Mouse (Mus musculus) retina, embryonic 14.5 days (tissue): Measurements from ENCODE around the gene Iqcf3.

Experiments
- DNase-seq: peaks from one replicate; pipeline ENCODE4 v3.0.0-alpha.2; 2015; ENCODE audit warnings: low spot score

Gene Iqcf3

DNA sequence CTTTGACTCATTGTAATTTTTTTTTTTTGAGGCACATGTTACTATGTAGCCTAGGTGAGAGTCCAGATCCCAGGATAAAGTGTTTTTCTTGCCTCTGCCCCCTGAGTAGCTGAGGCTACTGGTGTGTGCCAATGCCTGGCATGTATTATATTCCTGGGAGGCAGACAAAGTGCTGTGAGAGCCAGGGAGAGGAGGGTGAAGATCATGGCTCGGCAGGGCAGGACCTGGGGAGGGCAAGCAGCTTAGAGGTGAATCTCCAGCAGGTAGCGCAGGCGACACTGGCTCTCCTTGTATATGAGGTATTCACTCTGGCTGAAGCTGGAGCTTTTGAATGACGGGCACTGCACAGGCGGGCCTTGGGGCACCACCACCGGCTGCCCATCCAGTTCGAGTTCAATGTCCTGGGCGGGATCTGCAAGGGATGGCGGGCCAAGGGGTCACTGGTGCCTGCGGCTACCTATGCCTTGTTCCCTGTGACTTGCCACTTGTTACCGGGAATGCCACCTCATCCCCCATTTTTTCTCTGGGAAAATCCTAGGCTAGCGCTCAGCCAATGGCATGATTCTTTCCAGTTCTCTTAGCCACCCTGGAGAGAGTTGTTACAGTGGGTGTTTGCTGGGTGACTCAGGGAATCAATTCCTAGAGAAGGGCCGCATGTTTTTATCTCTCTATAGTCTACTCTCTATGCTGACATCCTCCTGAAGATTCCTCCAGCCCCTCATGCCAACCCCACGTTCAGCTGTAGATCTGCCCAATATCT, 90.3 kb downstream of the Iqcf3 start:
- DNase-seq, result no peak

DNA sequence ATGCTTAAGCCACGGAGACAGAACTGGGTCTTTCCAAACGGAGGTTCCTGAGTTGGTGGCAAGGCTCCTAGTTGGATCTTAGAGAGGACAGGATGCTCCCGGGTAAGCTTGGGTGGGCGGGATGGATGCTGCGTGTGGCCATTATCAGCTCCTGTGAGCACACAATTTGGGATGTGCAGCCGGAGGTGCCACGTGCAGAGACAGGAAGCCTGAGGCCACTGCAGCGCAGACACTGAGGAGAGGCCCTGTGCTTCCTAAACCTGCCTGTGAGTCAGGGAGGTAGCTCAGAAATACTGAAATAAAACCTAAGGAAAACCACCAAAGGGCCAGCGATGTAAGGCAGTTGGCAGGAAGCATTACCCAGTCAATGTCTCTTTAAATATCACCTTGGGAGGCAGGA, 91.7 kb downstream of the Iqcf3 start:
- DNase-seq, result no peak

- no peak for DNase-seq
Measured at GRCm38 (mm10) chr9:106469317-106469716, 92.1 kb downstream of the Iqcf3 start.

GRCm38 (mm10) chr9:106467746-106468145, 93.7 kb downstream of the Iqcf3 start:
- no peak for DNase-seq

DNA sequence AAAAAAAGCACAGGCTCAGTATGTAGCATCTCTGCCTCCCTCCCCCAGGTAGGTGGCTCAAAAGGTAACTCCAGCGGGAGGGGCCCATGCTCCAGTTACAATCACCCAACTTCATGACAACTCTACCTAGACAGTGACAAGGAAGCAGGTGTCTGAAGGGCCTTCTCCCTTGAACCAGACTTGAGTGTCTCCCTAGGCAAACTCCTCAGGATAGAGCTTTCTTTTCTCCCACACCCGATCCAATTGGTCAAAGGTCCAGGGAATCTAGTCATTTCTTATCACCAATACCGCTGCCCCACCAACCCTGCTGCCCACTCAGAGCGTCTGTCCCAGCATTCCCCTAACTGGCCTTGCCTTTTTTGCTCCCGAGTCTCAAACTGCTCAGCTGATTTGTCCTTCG, 94.7 kb downstream of the Iqcf3 start:
- no peak for DNase-seq

GRCm38 (mm10) chr9:106465571-106466200, 95.7 kb downstream of the Iqcf3 start, which contains the start of gene Gpr62:
Gpr62 (minus strand) TSS chr9:106465938.
- DNase-seq, result no peak

DNA sequence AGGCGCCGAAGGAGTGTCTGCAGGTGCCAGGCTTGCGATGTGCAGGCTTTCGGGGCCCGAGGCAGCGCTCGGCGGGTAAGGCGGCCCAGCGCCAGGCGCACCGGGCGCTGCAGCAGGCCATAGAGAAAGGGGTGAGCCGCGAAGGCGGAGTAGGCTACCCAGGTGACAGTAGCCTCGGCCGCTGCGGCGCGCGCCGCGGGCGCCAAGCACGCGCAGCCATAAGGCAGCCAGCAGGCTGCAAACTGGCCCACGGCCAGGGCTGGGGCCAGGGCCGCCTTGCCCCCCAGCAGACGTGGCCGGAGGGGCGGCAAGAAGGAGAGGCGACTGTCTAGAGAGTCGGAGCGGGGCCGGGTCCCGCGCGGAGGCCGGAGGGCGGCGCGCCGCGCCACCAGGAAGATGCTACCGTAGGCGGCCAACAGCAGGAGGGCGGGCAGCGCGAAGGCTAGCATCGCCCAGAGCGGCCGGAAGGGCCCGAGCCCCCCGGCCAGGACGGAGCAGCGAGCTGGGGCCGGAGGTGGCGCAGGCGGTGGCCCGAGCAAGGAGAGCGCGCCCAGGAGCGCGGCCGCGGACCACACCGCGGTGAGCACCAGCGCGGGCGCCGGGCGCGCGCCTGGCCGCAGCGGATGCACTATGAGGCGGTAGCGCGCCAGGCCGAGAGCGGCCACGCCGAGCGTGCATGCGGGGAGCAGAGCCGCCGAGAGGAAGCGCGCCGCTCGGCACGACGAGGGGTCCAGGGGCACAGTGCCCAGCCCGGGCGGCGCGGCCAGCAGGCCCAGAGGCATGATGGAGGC, 96.5 kb downstream of the Iqcf3 start:
- DNase-seq, result peak; percentile 77

GRCm38 (mm10) chr9:106463122-106464063, 98.0 kb downstream of the Iqcf3 start:
- DNase-seq, result no peak

- no peak for DNase-seq
Measured at GRCm38 (mm10) chr9:106462430-106462800, 99.0 kb downstream of the Iqcf3 start.

- DNase-seq, result no peak
Measured at GRCm38 (mm10) chr9:106461641-106462429, 99.6 kb downstream of the Iqcf3 start.

DNA sequence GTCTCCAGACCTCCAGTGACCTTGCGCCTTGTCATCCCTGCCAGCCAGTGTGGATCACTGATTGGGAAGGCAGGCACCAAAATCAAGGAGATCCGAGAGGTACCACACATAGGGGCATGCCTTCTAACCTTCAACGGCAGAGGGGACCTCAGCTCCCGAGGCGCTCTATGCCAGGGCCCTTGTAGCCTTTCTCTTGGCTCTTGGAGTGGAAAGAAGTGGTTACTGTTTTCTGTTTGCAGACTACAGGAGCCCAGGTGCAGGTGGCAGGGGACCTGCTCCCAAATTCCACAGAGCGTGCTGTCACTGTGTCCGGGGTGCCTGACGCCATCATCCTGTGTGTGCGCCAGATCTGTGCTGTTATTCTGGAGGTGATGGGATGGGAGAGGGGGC, 100.4 kb downstream of the Iqcf3 start:
- no peak for DNase-seq

DNA sequence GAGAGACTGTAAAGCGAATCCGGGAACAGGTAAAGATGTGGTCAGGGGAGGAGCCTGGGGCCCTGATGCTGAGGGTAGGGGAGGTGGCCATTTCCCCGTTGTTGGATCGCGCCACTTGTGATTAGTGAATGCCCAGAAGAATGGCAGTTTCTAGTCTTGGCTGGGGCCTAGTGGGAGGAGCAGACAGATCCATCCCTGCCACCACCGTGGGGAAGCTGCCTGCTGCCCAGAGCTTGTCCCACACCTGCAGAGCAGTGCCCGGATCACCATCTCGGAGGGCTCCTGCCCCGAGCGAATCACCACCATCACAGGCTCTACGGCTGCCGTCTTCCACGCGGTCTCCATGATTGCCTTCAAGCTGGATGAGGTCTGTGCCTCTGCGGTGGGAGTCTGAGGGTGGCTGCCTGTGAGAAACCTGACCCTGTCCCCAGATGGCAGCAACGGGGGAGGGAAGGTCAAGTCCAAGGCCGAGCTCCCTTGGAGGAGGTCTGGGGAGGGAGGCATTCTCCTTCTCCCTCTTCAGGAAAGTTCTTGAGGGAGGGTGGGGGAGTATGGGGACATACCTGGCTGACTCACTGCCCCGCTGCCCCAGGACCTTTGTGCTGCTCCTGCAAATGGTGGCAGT, 100.9 kb downstream of the Iqcf3 start:
- DNase-seq, result no peak

GRCm38 (mm10) chr9:106459946-106460345, 101.5 kb downstream of the Iqcf3 start:
- no peak for DNase-seq

GRCm38 (mm10) chr9:106457920-106458319, 103.5 kb downstream of the Iqcf3 start:
- DNase-seq, result no peak

DNA sequence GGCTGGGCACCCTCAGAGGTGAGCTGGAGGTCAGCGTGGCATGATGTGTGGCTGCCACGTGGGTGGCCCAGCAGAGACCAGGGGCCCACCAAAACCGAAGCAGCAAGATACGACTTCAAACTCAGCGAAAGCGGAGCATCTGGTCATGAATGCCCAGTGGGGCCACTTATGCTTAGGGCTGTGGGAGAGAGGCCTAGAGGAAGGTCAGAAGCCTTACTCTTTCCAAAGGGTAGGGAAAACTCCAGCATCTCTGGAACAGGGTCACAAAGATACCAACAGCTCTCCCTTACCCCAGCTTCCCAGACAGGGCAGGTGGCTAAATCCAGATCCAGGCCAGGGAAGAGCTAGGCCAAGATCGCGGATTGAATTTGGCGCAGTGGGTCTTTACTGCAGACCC, 104.3 kb downstream of the Iqcf3 start:
- DNase-seq, result peak; percentile 76

DNA sequence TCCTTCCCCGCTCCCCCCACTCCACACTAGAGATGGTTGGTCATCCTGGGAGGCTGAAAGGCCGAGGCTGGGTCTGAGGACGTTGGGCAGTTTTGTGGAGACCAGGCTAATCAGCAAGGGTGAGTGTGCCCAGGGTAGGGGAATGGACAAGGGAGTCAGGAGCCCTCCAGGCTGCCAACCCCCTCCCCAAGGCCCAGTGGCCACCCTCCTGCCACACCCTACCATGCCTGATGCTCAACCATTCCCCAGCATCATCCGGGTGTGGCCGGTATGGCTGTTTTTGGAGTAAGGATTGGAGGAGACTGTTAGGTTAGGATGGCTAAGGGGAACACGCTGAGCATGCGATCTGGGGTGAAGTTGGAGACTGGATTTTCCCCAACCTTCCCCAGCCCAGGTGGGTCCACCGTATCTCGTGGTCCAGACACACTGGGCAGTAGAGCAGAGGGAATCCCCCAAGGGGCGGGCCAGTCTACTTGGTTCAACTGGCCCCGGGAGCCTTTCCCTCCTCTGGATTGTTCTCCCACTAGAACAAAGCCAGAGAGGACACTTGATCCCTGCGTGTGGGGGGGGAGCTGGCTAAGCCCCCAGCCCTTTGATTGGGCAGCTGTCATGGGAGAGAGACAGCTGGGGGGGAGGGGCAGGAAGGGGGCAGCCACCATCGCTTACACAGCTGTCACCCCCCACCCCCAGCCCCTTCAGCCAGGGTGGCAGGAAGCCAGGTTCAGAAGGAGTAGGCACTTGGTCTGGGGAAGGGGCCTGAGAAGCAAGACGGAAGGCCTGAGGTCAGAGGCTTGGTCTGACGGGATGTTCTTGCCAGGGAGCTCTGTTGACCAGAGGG, 104.9 kb downstream of the Iqcf3 start:
- peak; percentile 80 for DNase-seq

- DNase-seq, result peak; percentile 60
Measured at GRCm38 (mm10) chr9:106454888-106455681, 106.3 kb downstream of the Iqcf3 start.

GRCm38 (mm10) chr9:106454071-106454761, 107.2 kb downstream of the Iqcf3 start:
- DNase-seq, result no peak
